ENCODE assay signal across 9 mouse cellular contexts in the genomic region with DNA sequence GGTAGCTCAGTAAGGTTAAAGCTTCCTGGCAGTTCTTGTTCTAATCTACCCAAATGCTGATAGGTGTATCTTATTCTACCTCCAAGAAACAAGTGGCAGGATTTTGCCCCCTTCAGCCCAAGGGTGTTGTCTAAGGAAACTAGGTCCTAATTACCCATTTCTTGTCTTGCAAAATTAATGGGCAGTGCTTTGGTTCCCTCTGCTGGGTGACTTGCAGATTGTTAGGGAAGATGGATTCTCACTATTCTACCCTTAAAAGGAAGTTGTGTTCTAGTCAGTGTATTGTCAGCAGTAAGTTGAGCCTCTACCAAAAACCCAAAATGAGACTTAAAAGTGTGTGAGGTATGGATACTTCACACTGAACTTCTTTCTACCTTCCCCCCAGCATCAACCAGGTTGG. TPM values are rescaled to one million over a fixed set of nuclear protein-coding genes. Genes with fewer than 3 reads are reported as not detected.
A peak's percentile ranks its signal among the peaks of the same experiment; 100 is the strongest.
DNase-seq lines count a peak whose midpoint lies in the region; ATAC-seq lines count a peak whose summit lies in the region.
"Had no signal": no experiment of that assay in that cellular context is flagged by ENCODE, and none has a peak within 500 bp of the region (broad histone marks: within the 10 kb centered on the region; RNA-seq: fewer than 3 reads in every experiment).

No protein-coding gene starts in this region.

- ATAC-seq in forebrain, embryonic 14.5 days = no peak
- no peak for ATAC-seq in forebrain, embryonic 11.5 days (replicated peaks; ENCODE audit: low FRiP score)
- peak; percentile 94 for ATAC-seq in granulocyte monocyte progenitor cell, adult 5-6 weeks (replicated peaks; ENCODE audit: poor library complexity, severe bottlenecking)
- no peak for ATAC-seq in erythroid progenitor cell, adult 5-6 weeks (replicated peaks; ENCODE audit: low FRiP score, poor library complexity, severe bottlenecking)

- no peaks in the 10 kb centered on the region for H3K4me1 ChIP-seq in forebrain, embryonic 14.5 days (ENCODE audit: control insufficient read depth, insufficient read depth, low read length)
- H3K4me1 ChIP-seq in forebrain, embryonic 11.5 days (replicated peaks; ENCODE audit: control insufficient read depth, insufficient read depth, low read length) = no peaks in the 10 kb centered on the region
- H3K4me1 ChIP-seq: stomach, embryonic 15.5 days had no signal

- intact Hi-C loops in left cerebral cortex, postnatal 14 days (cut with DNase I) = loop anchor here (5.0 kb wide), 2 partner anchors 227 to 297 kb away; no protein-coding TSS in a partner anchor

- H3K4me2 ChIP-seq in forebrain, embryonic 14.5 days (ENCODE audit: low read length) = no peak overlapping the region
- H3K4me2 ChIP-seq in forebrain, embryonic 11.5 days (ENCODE audit: low read depth, low read length, severe bottlenecking) = no peak overlapping the region
- H3K4me2 ChIP-seq: stomach, embryonic 15.5 days had no signal

- H3K4me3 ChIP-seq in forebrain, embryonic 14.5 days (ENCODE audit: low read depth, low read length) = no peak overlapping the region
- H3K4me3 ChIP-seq in forebrain, embryonic 11.5 days (ENCODE audit: low read depth, low read length) = no peak overlapping the region
- H3K4me3 ChIP-seq: stomach, embryonic 15.5 days had no signal

- no peak overlapping the region for H3K9ac ChIP-seq in forebrain, embryonic 14.5 days (ENCODE audit: low read length)
- no peak overlapping the region for H3K9ac ChIP-seq in forebrain, embryonic 11.5 days (ENCODE audit: low read length)
- H3K9ac ChIP-seq: stomach, embryonic 15.5 days had no signal

- DNase-seq in forebrain, embryonic 14.5 days (ENCODE audit: low spot score) = peak; percentile 17
- DNase-seq in forebrain, embryonic 11.5 days (ENCODE audit: low spot score) = no peak
- DNase-seq in left cerebral cortex, postnatal 14 days (ENCODE audit: low spot score in 2 of 2) = peak; percentile 13 to 39
- DNase-seq in left cerebral cortex, adult 11 months (ENCODE audit: low spot score) = no peak
- DNase-seq in NIH3T3 (ENCODE audit: low read depth) = peak; percentile 54
- DNase-seq in lung, postnatal 14 days = peak; percentile 52

- H3K27me3 ChIP-seq in forebrain, embryonic 14.5 days (replicated peaks; ENCODE audit: control insufficient read depth, insufficient read depth, low read length) = no peaks in the 10 kb centered on the region
- no peaks in the 10 kb centered on the region for H3K27me3 ChIP-seq in forebrain, embryonic 11.5 days (ENCODE audit: control insufficient read depth, insufficient read depth, low read length)
- H3K27me3 ChIP-seq: stomach, embryonic 15.5 days had no signal

- H3K27ac ChIP-seq in forebrain, embryonic 14.5 days (ENCODE audit: low read depth, low read length) = no peak overlapping the region
- H3K27ac ChIP-seq in forebrain, embryonic 11.5 days (ENCODE audit: low read depth, low read length) = no peak overlapping the region
- H3K27ac ChIP-seq: stomach, embryonic 15.5 days had no signal

- H3K36me3 ChIP-seq in forebrain, embryonic 14.5 days (ENCODE audit: control insufficient read depth, insufficient read depth, low read length) = no peaks in the 10 kb centered on the region
- no peaks in the 10 kb centered on the region for H3K36me3 ChIP-seq in forebrain, embryonic 11.5 days (ENCODE audit: control insufficient read depth, insufficient read depth, low read length)
- H3K36me3 ChIP-seq: stomach, embryonic 15.5 days had no signal

- no peaks in the 10 kb centered on the region for H3K9me3 ChIP-seq in forebrain, embryonic 14.5 days (replicated peaks; ENCODE audit: control insufficient read depth, low read length)
- H3K9me3 ChIP-seq in forebrain, embryonic 11.5 days (ENCODE audit: control insufficient read depth, low read length) = no peaks in the 10 kb centered on the region
- H3K9me3 ChIP-seq: stomach, embryonic 15.5 days had no signal

RNA-seq across cellular contexts. Expression of a gene that starts 59.0 kb away (rescaled TPM):
- polyA plus RNA-seq in forebrain, embryonic 14.5 days (2014; fragmentation: Nextera tagmentation; extraction: Ambion mirVana) = 4.3 TPM in 2 replicates
- polyA plus RNA-seq in forebrain, embryonic 11.5 days (2014; fragmentation: Nextera tagmentation; extraction: Ambion mirVana) = 5.3 and 5.8 TPM in 2 replicates
- total RNA-seq in left cerebral cortex, postnatal 14 days (2021) = 10 to 100 TPM; 49.3 to 49.9 TPM
- 31.3 and 33.3 TPM in 2 replicates for total RNA-seq in granulocyte monocyte progenitor cell, adult 5-6 weeks (2014; fragmentation: Nextera tagmentation)
- total RNA-seq in granulocyte monocyte progenitor cell, adult 5-6 weeks (2017) = 36.5 and 41.7 TPM in 2 replicates
- total RNA-seq in erythroid progenitor cell, adult 5-6 weeks (2015; ENCODE audit: low replicate concordance) = 24.5 and 35.6 TPM in 2 replicates
- 6.9 and 16.7 TPM in 2 replicates for total RNA-seq in erythroid progenitor cell, adult 5-6 weeks (2017; ENCODE audit: low replicate concordance)

Comparison
In these comparisons a context has a peak if more than half of its experiments do, and no peak if none do; other contexts are left out.
1. DNase-seq: peak in forebrain, embryonic 14.5 days (single experiment), left cerebral cortex, postnatal 14 days (2 of 2), NIH3T3 (single experiment) and lung, postnatal 14 days (single experiment); none in forebrain, embryonic 11.5 days (single experiment) and left cerebral cortex, adult 11 months (single experiment).